Mouse (Mus musculus) kidney, postnatal 10 days (tissue): ENCODE measurements at regions not wholly inside any gene's neighbourhood (a gene's known extent, or its start where the extent isn't known, plus 50 kb on each side); places are given as distances from the start of the nearest gene placed in this dataset.

Experiments used
- DNase-seq: peaks from one replicate; pipeline ENCODE4 v3.0.0; 2021; ENCODE audit warnings: mixed read lengths

- peak; percentile 39 for DNase-seq
Observed at GRCm38 (mm10) chr8:92209081-92209480, 148.3 kb upstream of the Irx5 start.

DNA sequence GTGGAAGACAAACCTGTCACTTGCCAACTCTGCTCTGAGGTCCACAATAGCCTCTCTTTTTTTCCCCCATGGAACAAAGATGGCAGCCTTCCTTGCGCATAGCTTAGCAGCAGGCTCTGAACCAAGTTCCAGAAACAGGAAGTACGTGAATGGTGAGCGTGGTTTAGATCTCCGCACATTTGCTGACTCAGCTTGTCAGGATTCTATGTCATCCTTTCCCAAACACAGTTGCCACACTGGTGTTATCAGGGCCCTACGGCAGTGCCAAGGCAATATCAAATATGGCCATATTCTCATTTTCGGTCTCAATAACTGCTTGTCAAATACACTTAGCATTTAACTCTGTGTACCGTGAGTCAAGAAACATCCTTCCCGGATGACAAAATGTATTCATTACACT is 161.8 kb upstream of the Irx5 start:
- no peak for DNase-seq

GRCm38 (mm10) chr8:92194065-92194464 is 163.4 kb upstream of the Irx5 start:
- DNase-seq, result no peak

DNA sequence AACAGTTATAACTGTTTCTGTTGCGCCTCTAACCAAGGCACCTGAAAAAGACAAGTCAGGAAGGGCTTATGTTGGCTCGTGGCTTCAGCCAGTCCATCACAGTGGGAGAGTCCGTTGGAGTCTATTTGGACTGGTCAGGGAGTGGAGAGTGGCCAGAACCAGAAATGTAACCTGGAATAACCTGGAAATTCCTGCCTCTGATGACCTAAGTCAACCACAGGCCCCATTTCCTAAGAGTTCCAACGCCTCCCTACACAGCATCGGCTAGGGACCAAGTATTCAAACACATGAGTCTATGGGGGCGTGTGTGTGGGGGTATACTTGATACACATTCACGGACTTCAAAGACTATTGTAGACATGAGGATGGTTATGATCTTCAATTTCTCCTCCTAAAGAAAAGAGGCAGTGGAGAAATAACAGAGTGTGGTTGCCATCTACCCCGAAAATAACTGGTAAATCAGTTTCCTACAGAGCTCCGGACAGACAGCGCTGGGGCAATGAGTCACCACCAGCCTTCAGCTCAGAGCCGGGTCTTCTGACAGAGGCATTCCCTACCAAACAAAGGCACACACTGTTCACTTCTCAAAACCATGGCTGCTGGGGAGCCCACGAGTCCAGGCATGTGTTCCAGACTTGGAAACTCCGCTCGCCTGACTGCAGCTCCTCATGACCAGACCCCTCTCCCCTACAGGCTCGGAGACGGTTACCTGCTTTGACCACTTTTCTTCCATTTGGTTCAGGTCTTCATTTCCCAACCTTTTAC is 167.0 kb upstream of the Irx5 start:
- DNase-seq, result no peak

DNA sequence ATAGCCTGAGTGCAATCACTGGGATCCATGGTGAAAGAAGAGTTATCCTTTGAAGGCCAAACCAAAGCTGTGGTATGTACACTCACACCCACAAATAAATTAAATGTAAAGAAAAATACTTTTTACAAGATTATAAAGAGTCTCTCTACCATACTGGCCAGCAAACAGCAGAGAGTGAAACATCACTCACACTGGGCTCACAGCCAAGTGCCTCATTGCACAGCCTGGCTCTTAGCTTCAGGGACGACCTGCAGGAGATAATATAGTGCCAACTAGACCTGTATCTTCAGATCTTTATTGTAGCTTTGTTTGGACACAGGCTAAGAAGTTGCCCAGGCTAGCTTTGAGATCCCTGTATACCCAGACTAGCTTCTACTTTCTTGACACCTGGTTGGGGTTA is 174.1 kb upstream of the Irx5 start:
- DNase-seq, result no peak

GRCm38 (mm10) chr8:92180651-92181050 is 176.8 kb upstream of the Irx5 start:
- DNase-seq, result no peak

- DNase-seq, result no peak
Observed at GRCm38 (mm10) chr8:92179327-92179726, 178.1 kb upstream of the Irx5 start.

GRCm38 (mm10) chr8:92176101-92176500 is 181.3 kb upstream of the Irx5 start:
- DNase-seq, result no peak

- no peak for DNase-seq
Observed at GRCm38 (mm10) chr8:92174106-92174505, 183.3 kb upstream of the Irx5 start.

- DNase-seq, result no peak
Observed at GRCm38 (mm10) chr8:92171578-92171977, 185.8 kb upstream of the Irx5 start.

- no peak for DNase-seq
Observed at GRCm38 (mm10) chr8:92167340-92167783, 190.1 kb upstream of the Irx5 start.

DNA sequence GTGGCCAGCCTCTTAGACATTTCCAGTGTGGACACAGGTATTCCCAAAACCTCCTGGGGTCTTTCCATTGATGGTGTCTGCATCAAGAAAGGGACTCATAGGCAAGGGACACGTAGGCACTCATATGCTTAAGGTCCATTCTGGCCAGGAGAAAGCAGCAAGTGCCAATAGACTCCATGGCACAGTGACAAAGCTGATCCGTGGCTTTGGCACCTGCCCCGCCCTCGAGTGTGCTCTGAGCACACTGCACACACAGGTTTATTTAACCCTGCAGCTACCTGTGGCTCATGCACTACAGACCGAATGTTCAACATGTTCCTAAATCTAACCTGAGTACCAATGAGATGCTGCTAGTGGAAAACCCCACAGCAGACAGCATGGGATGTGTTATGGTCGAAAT is 192.1 kb upstream of the Irx5 start:
- no peak for DNase-seq

- no peak for DNase-seq
Observed at GRCm38 (mm10) chr8:92164496-92164895, 192.9 kb upstream of the Irx5 start.

DNA sequence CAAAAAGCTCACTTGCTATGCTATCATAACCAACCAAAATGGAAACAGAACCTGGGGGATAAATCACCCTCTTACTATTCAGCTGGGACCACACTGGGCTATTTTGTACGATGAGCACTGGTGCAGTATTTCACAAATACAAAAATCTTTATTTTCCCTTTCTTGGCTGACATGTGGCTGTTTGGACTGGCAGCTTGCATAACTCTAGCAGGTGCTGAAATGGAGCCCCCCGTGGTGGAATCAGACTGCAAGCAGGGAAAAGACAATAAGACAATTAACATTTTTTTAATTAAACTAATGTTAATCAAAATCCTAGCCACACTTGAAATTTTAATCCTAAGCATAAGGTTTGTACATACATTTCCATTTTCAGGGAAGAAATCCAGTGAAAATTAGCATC is 196.4 kb upstream of the Irx5 start:
- DNase-seq, result no peak

DNA sequence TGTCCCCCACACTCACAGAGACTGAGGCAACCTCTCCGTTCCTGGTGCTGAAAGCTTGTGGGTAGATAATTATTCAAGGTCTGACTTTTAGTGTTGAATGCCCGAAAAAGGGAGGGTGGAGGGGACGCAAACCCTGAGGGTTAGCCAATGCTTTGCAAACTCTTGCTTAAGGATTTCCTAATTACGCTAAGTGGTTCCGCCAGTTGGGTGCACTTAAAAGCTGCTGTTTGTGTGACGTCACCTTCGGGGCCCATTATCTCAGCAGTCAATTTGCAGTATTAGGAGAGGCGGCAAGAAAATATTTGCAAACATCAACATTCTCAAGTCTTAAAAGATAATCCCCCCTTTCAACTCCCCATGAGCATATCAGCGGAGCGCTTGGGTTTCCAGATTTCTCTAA is 199.2 kb upstream of the Irx5 start:
- DNase-seq, result no peak

- DNase-seq, result no peak
Observed at GRCm38 (mm10) chr8:92152478-92152877, 204.9 kb upstream of the Irx5 start.

- DNase-seq, result no peak
Observed at GRCm38 (mm10) chr8:92147672-92148071, 209.8 kb upstream of the Irx5 start.

GRCm38 (mm10) chr8:92137091-92137882 is 220.1 kb upstream of the Irx5 start:
- DNase-seq, result peak; percentile 53

DNA sequence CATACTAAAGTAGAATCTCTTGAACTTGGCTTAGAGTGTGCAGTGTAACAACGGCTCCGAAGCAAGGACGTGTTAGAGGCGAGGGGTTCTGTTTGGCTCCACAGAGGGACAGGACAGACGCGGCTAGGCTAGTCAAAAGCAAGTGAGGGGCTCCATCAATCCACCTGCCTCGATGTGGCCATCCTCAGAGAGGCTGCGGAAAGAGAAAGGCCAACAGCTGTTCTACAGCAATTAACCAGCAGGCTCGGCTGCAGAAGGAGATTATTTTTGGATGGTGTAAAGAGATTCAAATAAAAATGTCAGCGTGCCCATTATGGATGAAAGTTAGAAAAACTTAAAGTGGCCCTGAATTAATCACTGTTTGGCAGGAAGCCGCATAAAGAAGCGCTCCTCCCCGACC is 221.0 kb upstream of the Irx5 start:
- no peak for DNase-seq

DNA sequence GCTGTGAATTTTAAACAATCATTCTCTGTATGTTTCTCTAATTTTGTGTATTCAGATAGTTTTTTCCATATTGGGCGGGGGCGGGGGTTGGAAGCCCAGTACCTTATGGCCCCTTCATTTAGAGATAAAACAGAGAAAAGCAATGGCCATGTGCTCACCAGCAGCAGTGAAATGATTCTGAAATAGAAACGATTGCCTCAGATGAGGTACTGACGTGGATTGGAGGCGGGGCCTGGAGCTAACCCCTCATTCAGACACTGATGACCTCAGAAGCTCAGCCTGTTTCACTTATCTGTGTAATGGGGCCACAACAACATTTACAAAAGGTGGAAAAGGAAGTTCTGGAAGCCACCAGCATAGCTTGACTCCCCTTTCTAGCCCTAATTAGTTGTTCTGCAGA is 223.0 kb upstream of the Irx5 start:
- no peak for DNase-seq

DNA sequence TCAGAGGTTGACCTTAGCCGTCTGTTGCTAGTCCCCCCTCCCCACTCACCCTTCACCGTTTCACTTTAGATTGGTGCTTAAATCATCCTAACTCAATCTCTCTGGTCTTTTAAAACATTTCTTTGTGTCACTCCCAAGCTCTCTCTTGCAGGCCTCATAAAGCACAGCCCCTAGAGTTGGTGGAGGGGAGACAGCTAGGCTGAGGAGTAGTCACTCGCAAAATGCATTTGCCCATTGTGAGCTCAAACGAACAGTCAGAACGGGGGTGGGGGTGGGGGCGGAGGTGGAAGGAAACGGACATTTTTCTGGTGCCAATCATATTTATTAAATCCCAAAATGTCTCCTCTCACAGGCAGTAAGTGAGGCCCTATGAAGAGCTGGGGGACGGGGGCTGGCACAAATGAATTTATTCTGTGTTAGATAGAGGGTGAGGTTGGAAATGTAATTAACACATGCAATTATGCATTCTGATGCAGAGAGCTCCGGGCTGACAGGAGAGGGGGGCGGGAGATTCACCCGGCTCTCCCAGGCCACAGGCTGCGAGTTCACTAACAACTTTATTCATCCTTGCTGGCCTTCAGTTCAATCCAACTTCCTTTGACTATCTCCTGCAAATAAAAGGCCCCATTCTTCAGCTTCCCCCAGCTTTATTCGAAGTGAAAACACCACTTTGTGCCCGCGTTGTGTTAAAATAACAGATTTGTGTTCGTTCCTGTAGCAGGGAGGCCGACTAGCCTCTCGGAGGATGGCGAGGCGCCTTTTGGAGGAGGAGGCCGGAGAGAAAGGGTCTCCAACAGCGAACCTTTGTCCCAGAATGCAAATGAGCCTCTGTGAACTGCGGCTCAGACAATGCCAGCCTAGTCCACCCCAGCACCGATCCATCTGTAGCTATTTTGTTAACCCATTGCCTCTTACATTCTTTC is 223.7 kb upstream of the Irx5 start:
- no peak for DNase-seq

- DNase-seq, result no peak
Observed at GRCm38 (mm10) chr8:92132949-92133348, 224.5 kb upstream of the Irx5 start.

GRCm38 (mm10) chr8:92132526-92132925 is 224.9 kb upstream of the Irx5 start:
- DNase-seq, result no peak
